Mouse (Mus musculus) gastrocnemius, postnatal 10 days (tissue): Measurements from ENCODE around the gene Ceacam11. TPM values are rescaled to one million over a fixed set of nuclear protein-coding genes. Genes with fewer than 3 reads are reported as not detected.
"Not testable (repeated sequence)": the region's sequence is repeated elsewhere in the genome, so short reads cannot be mapped to it uniquely, and the experiment has no call there.

Experiments
- DNase-seq: peaks from one replicate; pipeline ENCODE4 v3.0.0; 2021; ENCODE audit warnings: mixed read lengths
- long read RNA-seq, 2 experiments: library from polyadenylated mRNA; stranded (forward); transcript quantifications; one replicate each; pipeline ENCODE4 v2.0.0; 2021
- microRNA-seq, 2 experiments: library from miRNA; unstranded; fragments of <30 nt; microRNA quantifications; one replicate each; pipeline ENCODE4 v1.2.0; 2021
- total RNA-seq, 2 experiments: library from RNA; stranded (reverse); gene quantifications; 2 replicates each; pipeline ENCODE4 v1.2.3; 2021

The Ceacam11 gene
- not detected for total RNA-seq
- long read RNA-seq, experiment 1: 0 reads
- long read RNA-seq, experiment 2: 0 reads

DNA sequence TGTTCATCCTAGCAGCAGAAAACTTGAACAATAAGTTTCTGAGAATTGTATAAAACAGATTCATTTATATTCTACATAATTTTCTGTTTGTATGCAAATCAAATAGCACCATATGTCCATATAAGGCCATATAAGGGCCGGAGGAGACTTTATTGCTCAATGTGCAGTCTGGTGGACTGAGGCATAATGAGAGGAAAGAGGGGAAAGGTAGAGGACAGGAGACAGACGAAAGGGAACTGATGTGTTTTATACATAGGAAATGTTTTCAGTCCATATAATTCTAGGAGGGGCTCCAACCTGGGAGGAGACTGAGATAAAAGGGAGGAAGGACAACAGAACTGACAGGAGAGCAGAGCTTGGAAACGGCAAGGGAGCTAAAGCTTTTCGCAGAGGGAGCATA lies at the start of gene Ceacam11:
Gene Ceacam11, plus strand, starts transcription at position 301 of the 400 bp plus-strand sequence.
- DNase-seq: no peak

DNA sequence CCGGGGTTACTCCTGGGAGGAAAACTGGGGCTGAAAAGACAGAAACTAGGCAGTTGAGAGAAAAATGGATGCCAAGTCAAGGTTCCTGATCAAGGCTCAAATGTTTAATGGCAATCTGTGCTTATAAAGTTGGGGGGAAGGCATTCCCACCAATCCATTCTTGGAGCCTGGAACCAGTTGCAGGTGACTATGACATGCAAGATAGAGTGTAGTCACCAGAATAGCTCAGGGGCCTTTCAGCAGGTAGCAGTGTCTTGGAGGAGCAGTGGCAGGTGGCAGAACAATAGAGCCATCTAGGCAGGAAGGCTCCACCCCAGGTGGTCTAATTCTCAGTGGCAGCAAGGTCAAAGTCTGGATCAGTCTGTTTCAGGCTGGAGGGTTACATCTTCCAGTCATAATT lies 29.2 kb downstream of the Ceacam11 start:
- DNase-seq: not testable (repeated sequence)

DNA sequence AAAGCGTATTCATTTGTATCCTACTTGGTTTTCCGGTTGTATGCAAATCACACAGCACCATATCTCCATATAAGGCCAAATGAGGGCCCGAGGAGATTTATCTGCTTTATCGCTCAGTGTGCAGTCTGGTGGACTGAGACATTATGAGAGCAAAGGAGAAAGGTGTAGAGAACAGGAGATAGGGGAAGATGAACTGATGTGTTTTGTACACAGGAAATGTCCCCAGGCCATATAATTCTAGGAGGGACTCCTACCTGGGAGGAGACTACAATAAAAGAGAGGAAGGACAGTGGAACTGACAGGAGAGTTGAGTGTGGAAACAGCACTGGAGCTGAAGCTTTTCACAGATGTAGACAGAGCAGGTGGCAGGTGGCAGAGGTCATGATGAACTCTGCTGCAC lies 37.7 kb downstream of the Ceacam11 start, which contains the start of gene Ceacam13:
Gene Ceacam13, plus strand, starts transcription at position 301 of the 400 bp plus-strand sequence.
- no peak for DNase-seq

Small RNAs within 50 kb of the gene (microRNA-seq; reads per million reads assigned to microRNA genes)
- gene Gm22414: 0 reads per million in 2 experiments

Other genes with a start within 250 kb of the Ceacam11 start
- gene Ceacam14, start 159.5 kb upstream of the Ceacam11 start, total RNA-seq: not detected
- not detected for gene Gm5155, start 100.4 kb upstream of the Ceacam11 start, total RNA-seq
- gene Ceacam13, start 37.8 kb downstream of the Ceacam11 start, total RNA-seq: not detected
- gene Ceacam12, start 93.8 kb downstream of the Ceacam11 start, total RNA-seq: not detected
- not detected for gene Igfl3, start 204.4 kb downstream of the Ceacam11 start, total RNA-seq